In genomic region chr8:25353405-25353804, GRCm38 (mm10) we compare ENCODE assay signal across 8 mouse cellular contexts.
A peak's percentile ranks its signal among the peaks of the same experiment; 100 is the strongest.
DNase-seq lines count a peak whose midpoint lies in the region; ATAC-seq lines count a peak whose summit lies in the region.

No protein-coding gene starts in this region.

- H3K27me3 ChIP-seq in intestine, embryonic 14.5 days (replicated peaks; ENCODE audit: control insufficient read depth, insufficient read depth, low read length): 0 out of 2 replicates have a peak, but pooled peaks cover 3% of the 10 kb centered on the region
- no peaks in the 10 kb centered on the region for H3K27me3 ChIP-seq in intestine, embryonic 16.5 days (replicated peaks; ENCODE audit: control insufficient read depth, insufficient read depth, low read length)
- 0 out of 2 replicates have a peak, but pooled peaks cover 2% of the 10 kb centered on the region for H3K27me3 ChIP-seq in forebrain, embryonic 16.5 days (replicated peaks; ENCODE audit: control insufficient read depth, insufficient read depth, low read length)
- 0 out of 2 replicates have a peak, but pooled peaks cover 12% of the 10 kb centered on the region for H3K27me3 ChIP-seq in midbrain, embryonic 14.5 days (ENCODE audit: control insufficient read depth, insufficient read depth, low read length)

- 49% methylated on average over 7 of the region's 7 CpGs for WGBS in intestine, embryonic 14.5 days
- WGBS in intestine, embryonic 16.5 days: 52% methylated on average over 7 of the region's 7 CpGs
- 55% methylated on average over 7 of the region's 7 CpGs for WGBS in forebrain, embryonic 16.5 days
- 45% methylated on average over 7 of the region's 7 CpGs for WGBS in midbrain, embryonic 14.5 days

- peak; percentile 58 for DNase-seq in intestine, embryonic 14.5 days (ENCODE audit: low spot score)
- peak; percentile 20 to 36 for DNase-seq in cerebellum, postnatal 25 days
- no peak for DNase-seq in midbrain, embryonic 14.5 days
- DNase-seq in urinary bladder, postnatal 25 days (ENCODE audit: low spot score): no peak
- no peak for DNase-seq in spleen, postnatal 14 days (ENCODE audit: low spot score in 2 of 2)

- H3K4me2 ChIP-seq in intestine, embryonic 14.5 days (ENCODE audit: low read length): peak overlapping the region; percentile 34
- no peak overlapping the region for H3K4me2 ChIP-seq in intestine, embryonic 16.5 days (ENCODE audit: low read depth, low read length)
- peak overlapping the region; percentile 39 for H3K4me2 ChIP-seq in forebrain, embryonic 16.5 days (ENCODE audit: low read length)
- H3K4me2 ChIP-seq in midbrain, embryonic 14.5 days (ENCODE audit: low read length): peak overlapping the region; percentile 49

- no peak for ATAC-seq in intestine, embryonic 14.5 days (replicated peaks; ENCODE audit: low FRiP score, low TSS enrichment, low read depth)
- ATAC-seq in intestine, embryonic 16.5 days: no peak
- ATAC-seq in forebrain, embryonic 16.5 days: no peak
- no peak for ATAC-seq in midbrain, embryonic 14.5 days (ENCODE audit: low FRiP score, low TSS enrichment)
- no peak for ATAC-seq in erythroid progenitor cell, adult 5-6 weeks (replicated peaks; ENCODE audit: low FRiP score, poor library complexity, severe bottlenecking)

- H3K9me3 ChIP-seq in intestine, embryonic 14.5 days (ENCODE audit: control insufficient read depth, low read length): no peaks in the 10 kb centered on the region
- H3K9me3 ChIP-seq in intestine, embryonic 16.5 days (ENCODE audit: control insufficient read depth, low read length): no peaks in the 10 kb centered on the region
- no peaks in the 10 kb centered on the region for H3K9me3 ChIP-seq in forebrain, embryonic 16.5 days (ENCODE audit: control insufficient read depth, low read length)
- H3K9me3 ChIP-seq in midbrain, embryonic 14.5 days (ENCODE audit: control insufficient read depth, low read length): no peaks in the 10 kb centered on the region

- H3K36me3 ChIP-seq in intestine, embryonic 14.5 days (ENCODE audit: control insufficient read depth, insufficient read depth, low read length): no peaks in the 10 kb centered on the region
- no peaks in the 10 kb centered on the region for H3K36me3 ChIP-seq in intestine, embryonic 16.5 days (ENCODE audit: control insufficient read depth, insufficient read depth, low read length)
- H3K36me3 ChIP-seq in forebrain, embryonic 16.5 days (ENCODE audit: control insufficient read depth, insufficient read depth): no peaks in the 10 kb centered on the region
- H3K36me3 ChIP-seq in midbrain, embryonic 14.5 days (ENCODE audit: control insufficient read depth, insufficient read depth, low read length): no peaks in the 10 kb centered on the region

- no peak overlapping the region for H3K9ac ChIP-seq in intestine, embryonic 14.5 days (ENCODE audit: low read length)
- no peak overlapping the region for H3K9ac ChIP-seq in intestine, embryonic 16.5 days (ENCODE audit: low read depth, low read length)
- no peak overlapping the region for H3K9ac ChIP-seq in forebrain, embryonic 16.5 days (replicated peaks; ENCODE audit: low read depth, low read length)
- H3K9ac ChIP-seq in midbrain, embryonic 14.5 days (replicated peaks; ENCODE audit: low read length): 0 out of 2 replicates have a peak overlapping the region, but pooled peaks have one; percentile 23

- 0 out of 2 replicates have a peak overlapping the region, but pooled peaks have one; percentile 4 for H3K4me3 ChIP-seq in intestine, embryonic 14.5 days (ENCODE audit: low read depth, low read length)
- no peak overlapping the region for H3K4me3 ChIP-seq in intestine, embryonic 16.5 days (ENCODE audit: low read length)
- no peak overlapping the region for H3K4me3 ChIP-seq in forebrain, embryonic 16.5 days (replicated peaks; ENCODE audit: low read length)
- H3K4me3 ChIP-seq in midbrain, embryonic 14.5 days (replicated peaks; ENCODE audit: low read depth, low read length): no peak overlapping the region

- no peak overlapping the region for H3K27ac ChIP-seq in intestine, embryonic 14.5 days (ENCODE audit: low read depth)
- H3K27ac ChIP-seq in intestine, embryonic 16.5 days (ENCODE audit: low read length): no peak overlapping the region
- no peak overlapping the region for H3K27ac ChIP-seq in forebrain, embryonic 16.5 days (ENCODE audit: low read length)
- no peak overlapping the region for H3K27ac ChIP-seq in midbrain, embryonic 14.5 days (replicated peaks; ENCODE audit: low read depth, low read length)

- H3K4me1 ChIP-seq in intestine, embryonic 14.5 days (replicated peaks; ENCODE audit: control insufficient read depth, insufficient read depth, low read length): peaks cover 5% of the 10 kb centered on the region
- no peaks in the 10 kb centered on the region for H3K4me1 ChIP-seq in intestine, embryonic 16.5 days (ENCODE audit: control insufficient read depth, insufficient read depth, low read length)
- peaks cover 9% of the 10 kb centered on the region for H3K4me1 ChIP-seq in forebrain, embryonic 16.5 days (replicated peaks; ENCODE audit: control insufficient read depth, insufficient read depth, low read length)
- H3K4me1 ChIP-seq in midbrain, embryonic 14.5 days (ENCODE audit: control insufficient read depth, insufficient read depth, low read length): no peaks in the 10 kb centered on the region

Comparison
In these comparisons a context has a peak if more than half of its experiments do, and no peak if none do; other contexts are left out.
1. DNase-seq: peak in intestine, embryonic 14.5 days (single experiment) and cerebellum, postnatal 25 days (2 of 2); none in midbrain, embryonic 14.5 days (single experiment), urinary bladder, postnatal 25 days (single experiment) and spleen, postnatal 14 days (0 of 2).